Mouse (Mus musculus) right cerebral cortex, adult 2 months (tissue): ENCODE measurements around the gene Nfxl1.

ENCODE experiments used
- DNase-seq, 2 experiments: peaks; one replicate each; pipeline ENCODE4 v3.0.0; 2021 to 2022; ENCODE audit warnings: low spot score in 2 of 2

Nfxl1 gene

DNA sequence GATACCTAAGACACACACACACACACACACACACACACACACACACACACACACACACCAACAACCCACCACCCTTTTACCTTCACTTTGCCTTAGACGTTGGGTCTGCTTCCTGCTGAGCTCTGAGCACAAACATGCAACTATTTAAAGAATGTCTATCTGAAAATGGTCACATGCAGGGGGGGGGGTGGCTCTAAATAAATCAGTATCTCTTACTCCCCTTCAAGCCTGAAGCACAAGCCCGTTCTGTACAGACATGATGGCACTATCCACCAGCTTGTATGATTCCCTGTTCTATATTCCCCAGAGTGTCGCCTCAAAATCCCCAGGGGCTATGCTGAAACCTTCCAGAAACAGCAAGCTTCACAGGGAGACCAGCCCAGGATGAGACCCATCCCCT is 57.7 kb downstream of the Nfxl1 start:
- DNase-seq = no peak

- no peak for DNase-seq
These were observed 61.2 kb downstream of the Nfxl1 start for GRCm38 (mm10) chr5:72498271-72498670.

GRCm38 (mm10) chr5:72496756-72497155 is 62.7 kb downstream of the Nfxl1 start:
- DNase-seq = no peak

- no peak for DNase-seq
These were observed 65.6 kb downstream of the Nfxl1 start for GRCm38 (mm10) chr5:72493906-72494305.

- no peak for DNase-seq
These were observed 68.3 kb downstream of the Nfxl1 start for GRCm38 (mm10) chr5:72491232-72491631.

- DNase-seq = no peak
These were observed 79.0 kb downstream of the Nfxl1 start for GRCm38 (mm10) chr5:72480456-72480855.

DNA sequence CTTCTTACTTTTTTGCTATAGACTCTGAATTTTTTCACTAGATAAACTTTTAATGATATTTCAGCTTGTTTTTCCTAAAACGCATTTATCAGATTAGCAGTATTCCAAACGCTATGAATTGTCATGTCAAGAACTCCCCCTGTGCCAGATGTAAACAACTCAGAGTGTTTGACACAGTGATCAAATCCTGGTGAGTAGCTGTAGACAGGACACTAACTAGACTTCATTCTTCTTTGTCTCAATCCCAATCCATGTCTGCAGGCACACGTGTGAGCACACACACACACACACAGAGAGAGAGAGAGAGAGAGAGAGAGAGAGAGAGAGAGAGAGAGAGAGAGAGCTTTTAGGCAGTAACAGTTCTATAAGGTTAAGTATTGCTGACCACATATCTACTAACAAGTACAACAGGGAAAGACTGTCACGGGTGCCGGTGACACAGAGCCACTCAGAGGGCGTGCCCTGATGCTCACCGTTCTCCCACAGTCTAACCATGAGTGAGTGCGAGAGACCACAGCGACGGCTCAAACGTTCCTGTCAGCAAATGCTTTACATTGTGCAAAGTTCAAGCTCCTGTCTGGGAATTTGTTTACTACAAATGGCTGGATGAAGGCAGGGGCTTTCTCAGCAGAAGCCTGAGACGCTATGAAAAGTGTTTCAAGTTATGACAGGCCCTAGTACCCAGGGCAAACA is 87.0 kb downstream of the Nfxl1 start:
- no peak for DNase-seq

GRCm38 (mm10) chr5:72471746-72472145 is 87.7 kb downstream of the Nfxl1 start:
- peak; percentile 22 to 30 for DNase-seq

- DNase-seq = no peak
These were observed 94.6 kb downstream of the Nfxl1 start for GRCm38 (mm10) chr5:72464932-72465331.
